Mouse (Mus musculus) embryonic stem cell, embryonic (primary cell): ENCODE data around the gene Gm17268.

Source experiments
- CTCF ChIA-PET, 4 experiments: fragments of 300-600 bp in 2 of 4; fragments of 350-600 bp in 2 of 4; sonication (Branson Sonifier 250); formaldehyde crosslinking; loops; one replicate each; lab custom pipeline; 2022; ENCODE audit warnings: inconsistent platforms in 2 of 4; lab: Charles Lee
- POLR2A ChIA-PET, 4 experiments: fragments of 300-600 bp in 2 of 4; fragments of 350-600 bp in 2 of 4; sonication (Branson Sonifier 250); formaldehyde crosslinking; loops; one replicate each; lab custom pipeline; 2022; ENCODE audit warnings: antibody characterized with exemption in 4 of 4, inconsistent platforms in 1 of 4; lab: Charles Lee

The Gm17268 gene

DNA sequence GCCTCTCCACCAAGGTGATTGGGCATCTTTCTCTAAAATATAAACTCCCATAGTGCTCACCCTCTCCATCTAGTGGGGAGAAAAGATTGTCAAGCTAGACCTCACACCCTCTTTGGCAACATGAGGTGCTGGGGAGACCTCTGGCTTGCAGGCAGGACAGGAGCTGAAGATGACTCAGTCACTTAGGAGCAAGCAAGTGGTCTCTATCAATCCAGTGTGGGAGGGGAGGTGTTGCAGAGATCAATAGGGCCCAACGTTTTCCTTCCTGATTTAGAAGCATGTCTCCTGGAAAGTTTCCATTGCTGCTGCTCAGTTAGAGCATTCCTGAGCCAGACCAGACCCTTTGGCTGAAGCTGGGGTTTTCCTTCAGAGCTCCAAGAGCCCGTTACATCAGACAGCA is at the start of gene Gm17268:
Gene Gm17268 (minus strand): TSS at position 28 of the 400 bp plus-strand sequence.
- ChIA-PET CTCF (interaction anchor here in 1 of 4 experiments (1.8 kb wide), 1 partner anchor 137 kb away, joined by 6 read pairs; no protein-coding TSS in a partner anchor), POLR2A (no interaction called here)

DNA sequence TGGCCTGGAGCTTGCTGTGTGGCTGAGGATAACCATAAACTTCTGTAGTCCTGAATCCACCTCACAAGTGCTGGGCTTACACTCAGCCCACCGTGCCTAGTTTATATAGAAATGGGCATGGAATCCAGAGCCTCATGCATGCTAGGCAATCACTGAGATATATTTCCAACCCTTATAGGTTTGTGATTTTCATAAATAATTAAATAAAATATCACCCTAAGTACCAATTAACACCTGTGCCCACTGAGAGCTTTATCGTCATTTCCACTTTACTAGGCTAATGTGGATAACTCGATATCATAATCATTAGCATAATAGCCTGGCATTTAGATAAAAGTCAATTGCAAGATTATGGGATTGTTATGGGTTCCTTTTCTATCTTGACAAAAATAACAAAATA is 46.0 kb upstream of the Gm17268 start:
- POLR2A ChIA-PET, result no interaction called here
- CTCF ChIA-PET, result interaction anchor here in 1 of 4 experiments (0.5 to 0.7 kb wide), 2 partner anchors 94 to 303 kb away, joined by 4 to 7 read pairs; no protein-coding TSS in a partner anchor

DNA sequence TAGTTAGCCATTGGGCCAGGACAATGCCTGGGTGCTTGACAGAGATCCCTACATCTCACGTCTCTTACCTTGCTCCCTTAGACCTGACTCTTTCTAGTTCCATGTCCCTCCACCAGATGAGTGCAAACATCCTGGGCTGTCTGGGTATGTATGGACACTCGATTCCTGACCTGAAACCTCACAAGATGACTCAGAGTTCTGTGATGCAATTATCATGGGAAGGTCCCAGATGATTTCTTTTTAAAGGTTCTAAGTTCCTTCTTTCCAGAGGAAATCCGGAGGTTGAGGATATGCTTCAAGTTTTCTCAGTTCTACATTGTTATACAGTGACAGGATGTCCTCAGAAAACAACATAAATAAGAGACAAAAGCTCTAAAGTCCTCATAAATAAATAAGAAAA is 42.5 kb upstream of the Gm17268 start:
- ChIA-PET CTCF (no interaction called here), POLR2A (no interaction called here)

DNA sequence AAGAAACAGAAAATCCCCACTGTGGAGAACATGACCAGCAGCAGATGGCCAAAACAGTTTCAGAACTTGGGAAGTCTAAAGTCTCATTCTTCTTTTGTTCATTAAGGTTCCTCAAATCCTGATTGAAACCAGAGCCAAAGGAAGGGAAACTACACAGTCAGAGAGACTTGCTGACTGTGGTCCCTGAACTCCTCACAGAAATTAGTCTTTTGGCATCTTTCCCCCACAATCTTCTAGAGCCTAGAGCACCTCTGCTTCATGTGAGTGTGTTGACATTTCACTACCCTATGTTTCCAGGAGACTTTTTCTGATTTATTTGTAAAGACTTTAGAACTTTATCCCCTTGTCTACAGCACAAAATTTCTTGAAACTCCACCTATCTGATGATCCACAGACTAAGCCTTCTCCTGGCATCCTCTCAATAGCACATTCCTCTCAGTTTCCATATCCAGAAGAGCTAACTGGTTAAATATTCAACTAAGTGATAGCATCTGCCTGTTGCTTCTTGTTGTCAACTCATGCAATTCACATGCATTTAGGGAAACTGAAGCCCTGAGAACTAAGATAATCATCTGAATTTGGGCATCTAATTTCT is 39.9 kb upstream of the Gm17268 start:
- CTCF ChIA-PET, result no interaction called here

DNA sequence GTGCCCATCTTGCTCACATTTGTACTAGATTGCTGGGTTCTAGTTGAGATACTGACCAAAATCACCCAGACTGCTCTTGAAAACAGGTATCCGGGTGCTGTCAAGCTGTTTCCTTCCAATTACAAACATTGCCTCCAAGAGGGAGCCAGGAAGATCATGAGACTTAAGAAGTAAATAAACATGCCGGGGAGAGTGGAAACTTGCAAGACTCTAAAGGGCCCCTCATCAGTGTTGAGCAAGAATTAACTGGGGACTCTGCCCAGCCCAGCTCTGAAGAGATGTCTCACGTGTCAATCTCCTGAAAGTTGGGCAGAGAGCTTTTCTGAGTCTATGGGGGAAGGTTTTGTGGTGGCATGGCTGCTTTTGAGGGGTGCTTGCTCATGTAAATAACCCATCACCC is 38.7 kb upstream of the Gm17268 start:
- POLR2A ChIA-PET, result no interaction called here
- CTCF ChIA-PET, result no interaction called here

More for the DNA sequence above, 39.9 kb upstream of the Gm17268 start:
- POLR2A ChIA-PET, result interaction anchor here in 1 of 4 experiments (0.6 kb wide), 1 partner anchor 1664 kb away, joined by 3 read pairs; no protein-coding TSS in a partner anchor

DNA sequence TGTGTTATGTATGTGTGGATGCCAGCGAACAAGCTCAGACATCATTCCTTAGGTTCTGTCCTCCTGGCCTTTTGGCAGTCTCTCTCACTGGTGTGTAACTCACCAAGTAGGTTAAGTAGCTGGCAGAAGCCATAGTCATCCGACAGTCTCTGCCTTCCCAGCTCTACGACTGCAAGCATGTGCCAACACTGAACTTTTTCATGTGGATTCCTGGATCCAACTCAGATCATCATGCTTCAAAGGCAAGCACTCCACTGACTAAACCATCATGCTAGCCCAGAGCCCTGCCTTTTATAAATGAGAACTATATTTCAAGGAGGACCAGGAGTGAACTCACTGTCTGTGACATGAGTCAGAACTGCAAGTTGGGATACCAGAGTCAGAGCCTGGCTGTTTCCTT is 35.3 kb upstream of the Gm17268 start:
- ChIA-PET POLR2A (interaction anchor here in 1 of 4 experiments (0.8 kb wide), 1 partner anchor 1116 kb away, joined by 3 read pairs; no protein-coding TSS in a partner anchor), CTCF (no interaction called here)

DNA sequence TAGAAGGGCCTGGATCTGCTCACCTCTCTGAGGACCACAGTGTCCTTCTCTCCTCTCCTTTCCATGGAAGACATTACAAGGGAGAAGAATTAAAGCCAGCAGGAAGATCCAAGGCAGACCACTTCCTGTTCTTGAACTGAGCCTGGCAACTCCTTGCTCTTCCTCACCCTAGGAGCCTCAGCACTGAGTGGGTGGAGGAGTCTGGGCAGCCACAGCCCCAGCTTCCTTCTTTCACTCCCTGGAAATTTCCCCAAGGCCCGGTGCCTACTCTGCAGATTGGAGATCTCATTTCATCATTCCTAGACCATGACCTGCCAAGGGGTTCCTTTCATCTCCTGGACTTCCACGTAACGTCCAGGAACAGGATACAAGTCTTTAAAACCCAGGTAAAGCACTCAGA is 34.6 kb upstream of the Gm17268 start:
- ChIA-PET CTCF (interaction anchor here in 2 of 4 experiments (0.5 to 1.0 kb wide), 3 partner anchors 17 to 194 kb away, joined by 3 read pairs; no protein-coding TSS in a partner anchor), POLR2A (no interaction called here)

DNA sequence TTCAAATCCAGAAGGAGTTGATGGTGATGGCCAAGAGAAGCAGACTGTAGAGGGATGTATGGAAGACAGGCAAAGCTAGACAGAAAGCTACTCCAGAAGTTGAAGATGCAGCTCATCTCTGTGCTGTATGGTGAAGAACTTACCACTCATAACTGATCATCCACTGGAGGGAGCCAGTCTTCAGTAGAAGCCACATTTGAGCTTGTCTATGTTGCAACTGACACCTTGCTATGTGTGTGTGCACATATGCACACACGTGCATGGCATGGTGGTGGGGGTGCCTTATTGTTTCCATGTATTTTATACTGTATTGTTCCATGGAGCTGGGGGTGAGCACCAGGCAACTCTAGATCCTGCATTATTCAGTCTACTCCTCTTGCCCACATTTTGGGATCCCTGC is 34.0 kb upstream of the Gm17268 start:
- ChIA-PET POLR2A (no interaction called here), CTCF (interaction anchor here in 2 of 4 experiments (0.5 to 1.0 kb wide), 3 partner anchors 17 to 194 kb away, joined by 3 read pairs; no protein-coding TSS in a partner anchor)

DNA sequence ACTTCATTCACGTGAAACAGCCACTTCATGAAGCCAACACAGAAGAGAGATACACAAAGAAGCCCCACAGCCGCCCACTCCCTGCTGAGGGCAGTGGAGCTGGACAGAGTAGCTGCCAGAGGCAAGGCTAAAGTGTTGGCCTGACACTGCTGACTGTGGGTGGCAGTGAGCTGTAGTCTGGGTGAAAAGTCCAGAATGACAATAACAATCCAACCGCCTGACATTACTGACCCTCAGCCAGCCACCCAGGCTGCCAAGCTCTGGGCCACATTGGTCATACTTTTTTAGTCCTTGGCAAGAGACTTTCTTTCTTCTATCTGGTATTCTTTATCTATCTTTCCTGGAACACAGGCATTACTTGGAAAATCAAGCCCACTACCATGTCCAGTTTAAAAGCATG is 32.7 kb upstream of the Gm17268 start:
- ChIA-PET POLR2A (no interaction called here), CTCF (no interaction called here)

DNA sequence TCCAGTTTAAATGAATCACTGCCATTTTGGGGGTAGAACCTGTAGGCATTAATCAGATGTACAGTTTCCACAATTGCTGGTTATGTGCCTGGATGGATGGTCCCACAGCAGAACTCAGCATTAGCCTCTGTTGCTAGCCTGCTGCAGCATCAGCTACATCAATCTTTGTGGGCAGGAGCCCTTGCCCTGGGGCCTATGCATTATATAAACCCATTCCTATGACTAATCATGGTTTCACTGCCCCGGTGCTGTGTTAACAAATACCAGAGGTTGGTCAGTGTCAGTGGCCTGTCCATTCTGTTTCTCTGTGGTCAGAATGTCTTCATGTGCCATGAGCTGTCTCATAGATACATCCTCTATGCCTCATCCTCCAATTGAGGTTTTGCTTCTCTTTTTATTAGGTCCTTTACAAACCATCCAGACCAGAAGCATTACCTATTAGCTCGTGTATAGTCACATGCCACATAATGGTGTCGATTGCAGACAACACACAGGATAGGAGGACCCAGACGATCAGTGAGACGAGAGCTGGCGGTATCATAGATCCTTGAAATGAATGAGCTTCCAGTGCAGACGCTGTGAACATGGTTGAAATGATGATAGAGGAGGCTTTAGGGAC is 28.7 kb upstream of the Gm17268 start:
- CTCF ChIA-PET, result interaction anchor here in 1 of 4 experiments (0.6 kb wide), 1 partner anchor 206 kb away, joined by 3 read pairs; no protein-coding TSS in a partner anchor
- POLR2A ChIA-PET, result no interaction called here

DNA sequence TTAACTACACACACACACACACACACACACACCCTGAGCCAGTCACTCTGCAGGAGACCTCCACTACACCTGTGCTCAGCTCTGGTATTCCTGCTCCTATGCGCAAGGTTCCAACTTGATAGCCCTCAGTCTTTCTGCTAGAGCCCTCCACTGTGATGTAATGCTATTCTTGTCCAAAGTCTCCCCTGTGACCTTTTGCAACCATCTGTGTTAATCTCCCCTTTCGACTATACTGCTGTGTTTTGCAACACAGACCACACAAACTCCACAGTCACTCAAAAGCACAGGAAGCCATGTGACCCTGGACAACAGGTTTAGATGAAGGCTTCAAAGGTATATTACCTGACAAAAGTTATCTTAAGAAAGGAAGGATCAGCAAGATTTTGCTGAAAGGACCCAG is 25.1 kb upstream of the Gm17268 start:
- CTCF ChIA-PET, result no interaction called here
- POLR2A ChIA-PET, result no interaction called here

DNA sequence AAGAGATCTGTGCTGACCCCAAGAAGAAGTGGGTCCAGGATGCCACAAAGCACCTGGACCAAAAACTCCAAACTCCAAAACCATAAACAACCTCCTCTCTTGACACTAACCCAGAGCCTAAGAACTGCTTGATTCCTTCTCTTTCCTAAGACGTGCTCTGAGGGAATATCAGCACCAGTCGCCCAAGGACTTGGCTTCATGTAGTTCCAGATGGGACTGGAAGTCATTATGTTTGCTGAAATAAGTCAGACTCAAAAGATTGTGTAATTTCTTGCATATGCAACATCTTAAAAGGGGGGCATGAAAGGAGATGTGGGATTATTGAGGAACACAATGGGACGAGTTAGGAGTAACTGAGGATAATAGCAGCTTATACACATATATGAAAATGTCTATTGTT is 23.9 kb upstream of the Gm17268 start:
- ChIA-PET CTCF (interaction anchor here in 2 of 4 experiments (0.6 to 0.7 kb wide), 2 partner anchors 34 to 113 kb away, joined by 3 read pairs; no protein-coding TSS in a partner anchor), POLR2A (no interaction called here)

DNA sequence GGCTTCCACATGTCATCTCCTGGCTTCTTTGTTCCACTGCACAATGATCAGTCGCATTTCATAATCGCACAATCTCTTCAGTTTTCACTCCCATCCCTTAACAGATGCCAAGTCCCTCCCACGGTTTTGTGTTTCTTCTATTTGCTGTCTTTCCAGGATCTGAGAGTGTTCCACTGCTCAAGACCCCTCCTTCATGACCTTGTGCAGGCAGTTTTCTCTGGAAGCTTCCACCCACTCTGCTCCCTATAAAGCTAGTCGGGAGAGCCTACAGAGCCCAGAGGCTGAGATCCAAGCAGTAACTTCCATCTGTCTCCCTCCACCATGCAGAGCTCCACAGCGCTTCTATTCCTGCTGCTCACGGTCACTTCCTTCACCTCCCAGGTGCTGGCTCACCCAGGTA is 19.3 kb upstream of the Gm17268 start, which contains the start of gene Ccl11:
Gene Ccl11 (plus strand): TSS at position 178 of the 400 bp plus-strand sequence.
- CTCF ChIA-PET, result interaction anchor here in 2 of 4 experiments (0.6 to 1.5 kb wide), 3 partner anchors 62 to 1503 kb away, joined by 3 read pairs; no protein-coding TSS in a partner anchor

DNA sequence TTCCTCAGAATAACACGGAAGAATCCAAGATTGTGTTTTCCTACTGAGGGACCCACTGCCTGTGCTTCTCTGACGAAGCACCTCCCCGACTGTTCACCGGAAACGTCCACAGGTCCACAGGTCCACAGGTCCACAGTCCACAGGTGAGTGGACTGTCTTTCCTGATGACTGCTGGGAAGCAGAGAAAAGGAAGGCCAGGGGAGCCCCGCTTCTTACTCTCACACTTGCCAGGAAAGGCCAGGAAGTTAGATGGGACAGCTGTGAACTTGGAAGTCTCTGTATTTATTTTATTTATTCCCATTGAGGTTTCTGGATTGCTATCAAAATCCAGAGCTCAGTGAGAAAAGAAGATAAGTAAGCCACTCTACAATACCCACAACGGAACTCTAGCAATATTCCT is 15.5 kb upstream of the Gm17268 start:
- POLR2A ChIA-PET, result no interaction called here
- CTCF ChIA-PET, result no interaction called here

More for the DNA sequence above, 19.3 kb upstream of the Gm17268 start, which contains the start of gene Ccl11:
- POLR2A ChIA-PET, result no interaction called here

DNA sequence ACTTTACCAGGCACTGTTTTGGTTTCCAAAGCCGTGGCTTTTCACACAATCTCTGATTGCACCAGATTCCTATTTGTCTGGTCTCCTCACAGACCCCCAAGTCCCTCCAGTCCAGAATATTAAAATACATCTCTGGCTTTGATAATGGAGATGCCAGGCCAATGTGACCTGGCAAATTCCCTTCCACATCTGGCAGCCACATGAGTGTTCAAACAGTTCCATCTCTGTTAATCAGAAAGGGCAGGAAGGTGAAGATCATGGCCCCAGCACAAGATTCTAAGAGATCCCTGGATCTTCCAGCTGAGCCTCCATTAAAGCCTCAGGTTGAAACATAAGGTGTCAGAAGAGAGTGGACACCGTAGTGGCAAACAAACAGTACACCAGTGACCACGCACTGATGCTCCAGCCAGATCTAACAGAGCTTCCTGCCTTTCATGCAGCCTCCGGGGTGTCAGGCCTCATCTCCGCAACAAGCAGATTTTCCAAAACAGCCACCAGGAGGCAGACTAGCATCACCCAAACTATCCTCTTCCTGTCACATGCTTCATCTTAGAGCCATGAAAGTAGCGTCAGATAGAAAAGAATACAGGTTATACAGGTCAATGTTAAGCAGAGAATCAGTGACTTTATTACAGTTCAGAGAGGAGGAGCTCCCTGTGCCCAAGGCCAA is 9.5 kb upstream of the Gm17268 start:
- CTCF ChIA-PET, result interaction anchor here in 3 of 4 experiments (0.6 to 2.9 kb wide), 10 partner anchors 17 to 625 kb away, joined by 3 to 15 read pairs (median 4); no protein-coding TSS in a partner anchor
- POLR2A ChIA-PET, result no interaction called here

DNA sequence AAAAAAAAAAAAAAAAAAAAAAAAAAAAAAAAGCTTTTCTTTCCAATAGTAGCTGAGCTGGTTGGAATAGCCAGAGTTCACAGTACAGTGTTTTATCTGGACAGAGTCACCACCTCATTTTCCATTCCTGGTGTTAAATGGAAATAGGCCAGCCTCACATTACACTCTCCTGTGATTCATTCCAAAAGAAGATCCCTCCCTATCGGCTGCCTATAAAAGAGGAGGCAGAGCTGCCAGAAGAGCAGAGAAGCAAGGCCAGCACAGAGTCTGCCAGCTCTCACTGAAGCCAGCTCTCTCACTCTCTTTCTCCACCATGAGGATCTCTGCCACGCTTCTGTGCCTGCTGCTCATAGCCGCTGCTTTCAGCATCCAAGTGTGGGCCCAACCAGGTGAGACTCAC is 7.1 kb upstream of the Gm17268 start, which contains the start of gene Ccl7:
Gene Ccl7 (plus strand): TSS at position 242 of the 400 bp plus-strand sequence.
- POLR2A ChIA-PET, result no interaction called here
- CTCF ChIA-PET, result interaction anchor here in 3 of 4 experiments (0.6 to 1.1 kb wide), 3 partner anchors 94 to 993 kb away, joined by 3 to 4 read pairs (median 4); no protein-coding TSS in a partner anchor

DNA sequence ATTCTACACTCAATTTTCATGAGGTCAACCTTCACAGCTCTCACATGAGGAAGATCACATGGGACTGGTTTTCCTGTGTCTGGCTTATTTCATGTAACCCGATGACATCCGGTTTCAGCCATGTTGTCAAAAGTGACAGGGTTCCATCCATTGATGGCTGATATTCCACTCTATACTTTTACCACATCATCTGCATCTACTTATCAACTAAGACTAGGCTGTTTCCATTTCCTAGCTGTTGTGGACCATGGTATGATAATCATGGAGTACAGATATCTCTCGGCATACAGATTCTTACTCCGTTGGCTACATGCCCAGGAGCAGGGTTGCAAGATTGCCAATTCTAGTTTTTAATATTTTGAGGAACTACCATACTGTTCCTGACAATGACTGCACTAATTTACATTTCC is 3.3 kb upstream of the Gm17268 start:
- ChIA-PET POLR2A (no interaction called here), CTCF (no interaction called here)

DNA sequence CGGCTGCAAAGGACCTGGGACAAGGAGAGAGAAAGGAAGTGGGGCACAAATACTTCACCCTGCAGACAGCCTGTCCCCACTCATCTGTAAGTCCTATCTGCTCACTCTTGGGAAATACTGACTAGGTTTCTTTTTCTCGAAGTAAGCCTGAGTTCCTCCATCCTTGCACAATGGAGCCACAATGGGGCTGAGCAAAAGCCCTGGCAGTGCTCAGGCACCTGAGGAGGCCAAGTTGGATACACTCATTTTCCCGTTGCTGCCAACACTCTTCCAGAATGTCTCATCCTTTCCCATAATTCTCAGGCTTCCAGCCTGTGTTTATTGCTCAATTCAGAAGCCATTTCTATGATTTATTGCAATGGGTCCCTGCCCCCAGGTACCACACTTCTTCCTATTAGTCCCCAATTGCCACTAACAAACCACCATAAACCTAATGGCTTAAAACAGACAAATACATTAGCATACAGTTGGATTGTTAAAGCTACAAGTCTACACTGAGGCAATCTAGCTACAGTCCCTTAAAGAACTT is 834 bp upstream of the Gm17268 start:
- POLR2A ChIA-PET, result no interaction called here
- CTCF ChIA-PET, result interaction anchor here in 1 of 4 experiments (1.8 kb wide), 1 partner anchor 137 kb away, joined by 6 read pairs; no protein-coding TSS in a partner anchor

DNA sequence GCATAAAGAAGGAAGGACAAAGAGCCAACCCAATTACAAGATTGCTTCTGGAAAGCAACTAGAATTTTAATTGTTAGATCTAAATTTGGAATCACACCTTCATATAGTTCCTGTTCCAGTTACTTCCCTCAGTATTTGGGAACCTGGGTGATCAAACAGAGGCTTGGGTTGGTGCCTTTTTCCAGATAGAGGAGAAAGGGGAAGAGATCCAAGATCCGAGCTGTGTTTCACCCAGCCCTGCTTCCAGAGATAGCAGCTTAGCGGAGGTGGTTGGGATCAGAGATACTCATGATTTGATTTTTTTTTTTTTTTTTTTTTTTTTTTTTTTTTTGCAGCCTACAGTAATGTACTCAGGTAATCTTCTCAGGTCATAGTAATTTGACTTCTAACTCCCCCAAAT is 2.5 kb downstream of the Gm17268 start:
- ChIA-PET POLR2A (no interaction called here), CTCF (no interaction called here)
